Mouse (Mus musculus) liver, embryonic 16.5 days (tissue): Measurements from ENCODE around the gene Metap1. TPM values are rescaled to one million over a fixed set of nuclear protein-coding genes. Genes with fewer than 3 reads are reported as not detected.

Experiments
- ATAC-seq: fragments of 200-750 bp; cut with Nextera tagmentation; 2 replicates; pipeline ENCODE4 v1.8.0; 2017; ENCODE audit warnings: low read depth, mild to moderate bottlenecking, moderate number of reproducible peaks, moderate library complexity
- H3K27ac ChIP-seq: fragments of 300-500 bp; sonication (generic); 2 replicates; pipeline ENCODE4 v1.5.1; 2014; ENCODE audit warnings: mild to moderate bottlenecking, low read length
- H3K27me3 ChIP-seq: fragments of 300-500 bp; sonication (generic); 2 replicates; pipeline ENCODE4 v1.6.1; 2014; ENCODE audit warnings: low read depth, low read length, mixed read lengths; ENCODE audit not compliant: control insufficient read depth, insufficient read depth
- H3K36me3 ChIP-seq: fragments of 300-500 bp; sonication (generic); 2 replicates; pipeline ENCODE4 v1.6.1; 2014; ENCODE audit warnings: mild to moderate bottlenecking; ENCODE audit not compliant: control insufficient read depth, insufficient read depth
- H3K4me1 ChIP-seq: fragments of 300-500 bp; sonication (generic); 2 replicates; pipeline ENCODE4 v1.6.1; 2014; ENCODE audit warnings: low read depth, low read length, mixed read lengths; ENCODE audit not compliant: control insufficient read depth
- H3K4me2 ChIP-seq: fragments of 300-500 bp; sonication (generic); 2 replicates; pipeline ENCODE4 v1.6.1; 2014; ENCODE audit warnings: low read depth, low read length, mixed read lengths
- H3K4me3 ChIP-seq: fragments of 300-500 bp; sonication (generic); 2 replicates; pipeline ENCODE4 v1.5.1; 2014; ENCODE audit warnings: low read depth, mild to moderate bottlenecking, low read length
- H3K9ac ChIP-seq: fragments of 300-500 bp; sonication (generic); 2 replicates; pipeline ENCODE4 v1.6.1; 2014; ENCODE audit warnings: low read depth, low read length
- H3K9me3 ChIP-seq: fragments of 300-500 bp; sonication (generic); replicated peaks from 2 replicates; pipeline ENCODE4 v1.6.1; 2016; ENCODE audit warnings: low read length; ENCODE audit not compliant: control insufficient read depth
- WGBS: fragments of 180-500 bp; shearing (Covaris S2); extraction: QIAGEN DNeasy Blood & Tissue Kit; methylation state at CpG from one replicate; pipeline ENCODE4 v1.1.7; 2014; ENCODE audit not compliant: insufficient replicate concordance; 5-methylcytosine and 5-hydroxymethylcytosine counted together
- microRNA counts: library from miRNA; unstranded; fragments of <30 nt; microRNA quantifications from one replicate; lab custom pipeline; 2016
- microRNA-seq: library from miRNA; unstranded; fragments of <30 nt; microRNA quantifications from one replicate; pipeline ENCODE4, GENCODE M21; 2016
- polyA plus RNA-seq: library from polyadenylated mRNA; unstranded; fragments of >200 nt; fragmentation: Nextera tagmentation; extraction: Ambion mirVana; gene quantifications from 2 replicates; pipeline ENCODE4 v1.2.1, GENCODE M21; 2015

Gene Metap1
- polyA plus RNA-seq, 1 experiment from 2014 or later, result 19.0 TPM

- Histone ChIP-seq H3K4me3 (no peak within 1 kb of the TSS), H3K4me2 (no peak within 1 kb of the TSS), H3K27ac (no peak within 1 kb of the TSS), H3K9ac (no peak within 1 kb of the TSS), H3K27me3 (no peaks in the 10 kb centered on the region), H3K4me1 (no peaks in the 10 kb centered on the region), H3K9me3 (no peaks in the 10 kb centered on the region), H3K36me3 (no peaks in the 10 kb centered on the region)
- 60% methylated on average over 6 of the region's 6 CpGs for WGBS
- no peak for ATAC-seq
Observed at GRCm38 (mm10) chr3:138415121-138415690, 74.1 kb downstream of the Metap1 start, which contains the start of gene Adh4. Gene Adh4 (plus strand): TSS chr3:138415466.

GRCm38 (mm10) chr3:138410211-138410610 is 79.1 kb downstream of the Metap1 start:
- H3K27me3 ChIP-seq, result no peaks in the 10 kb centered on the region
- 58% methylated on average over 3 of the region's 3 CpGs for WGBS
- ATAC-seq, result no peak
- no peaks in the 10 kb centered on the region for H3K36me3 ChIP-seq
- H3K27ac ChIP-seq, result no peak overlapping the region
- no peak overlapping the region for H3K4me3 ChIP-seq
- H3K4me1 ChIP-seq, result no peaks in the 10 kb centered on the region
- no peak overlapping the region for H3K4me2 ChIP-seq
- H3K9me3 ChIP-seq, result no peaks in the 10 kb centered on the region
- H3K9ac ChIP-seq, result no peak overlapping the region

- Histone ChIP-seq H3K4me3 (no peak overlapping the region), H3K27me3 (no peaks in the 10 kb centered on the region), H3K9me3 (no peaks in the 10 kb centered on the region), H3K4me2 (no peak overlapping the region), H3K27ac (no peak overlapping the region), H3K36me3 (no peaks in the 10 kb centered on the region), H3K9ac (no peak overlapping the region), H3K4me1 (no peaks in the 10 kb centered on the region)
- 53% methylated on average over 1 of the region's 1 CpGs for WGBS
- ATAC-seq, result no peak
Observed at GRCm38 (mm10) chr3:138409585-138409984, 79.7 kb downstream of the Metap1 start.

MicroRNA genes within 50 kb of the gene (microRNA counts, 519-probe panel; counts per million panel counts)
- 2,160 counts per million, percentile 35 among the panel's probes with 10 or more counts for microRNA mmu-miR-1956 (lab: Ali Mortazavi, UCI)

Small RNA genes lying within 50 kb of the gene (microRNA-seq; reads per million reads assigned to microRNA genes)
- 2.2 reads per million for gene Mir1956

Other genes starting within 250 kb of the Metap1 start
- 101 and 138 TPM in 2 replicates for gene Adh1, start 228.5 kb downstream of the Metap1 start, polyA plus RNA-seq
- not detected in 2 replicates for gene Adh6a, start 176.2 kb downstream of the Metap1 start, polyA plus RNA-seq
- gene Adh6b, start 147.7 kb downstream of the Metap1 start, polyA plus RNA-seq, result 0.20 and 0.30 TPM in 2 replicates
- gene Adh4, start 74.0 kb downstream of the Metap1 start, polyA plus RNA-seq, result 0.06 and 0.09 TPM in 2 replicates
- 178 and 180 TPM in 2 replicates for gene Adh5, start 46.4 kb downstream of the Metap1 start, polyA plus RNA-seq
- 133 and 145 TPM in 2 replicates for gene Eif4e, start 36.7 kb upstream of the Metap1 start, polyA plus RNA-seq